Mouse (Mus musculus): ENCODE results near the gene Crebbp. TPM values are rescaled to one million over a fixed set of nuclear protein-coding genes. Genes with fewer than 3 reads are reported as not detected.
"Not testable (repeated sequence)": the region's sequence is repeated elsewhere in the genome, so short reads cannot be mapped to it uniquely, and the experiment has no call there.

Crebbp gene
- total and polyA plus RNA-seq, 3 experiments = 5.4 to 18.8 (median 14.7) TPM

DNA sequence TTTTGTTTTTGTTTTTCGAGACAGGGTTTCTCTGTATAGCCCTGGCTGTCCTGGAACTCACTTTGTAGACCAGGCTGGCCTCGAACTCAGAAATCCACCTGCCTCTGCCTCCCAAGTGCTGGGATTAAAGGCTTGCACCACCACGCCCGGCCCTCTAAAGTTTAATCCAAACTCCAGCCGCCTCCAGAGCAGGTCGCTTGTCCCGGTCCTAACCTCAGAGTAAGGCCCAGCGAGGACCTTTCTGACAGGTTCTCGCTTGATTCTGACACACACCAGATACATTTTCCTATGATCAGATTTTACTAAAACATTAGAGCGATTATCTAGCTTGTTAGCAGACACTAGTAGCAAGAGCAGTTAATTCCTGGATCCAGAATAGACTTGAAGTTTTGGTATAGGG, 135.5 kb downstream of the Crebbp start:
- Histone ChIP-seq H3K36me3 (replicated peaks in 1 of 2; ENCODE audit: control insufficient read depth in 1 of 2, insufficient read depth in 1 of 2, low read length in 1 of 2) (peaks cover 8 to 33% of the 10 kb centered on the region in 2 experiments), H3K9ac (ENCODE audit: insufficient read depth, low read depth) (peak overlapping the region; percentile 64; the same call in 1 of the 2 replicates), H3K4me3 (replicated peaks in 1 of 3; ENCODE audit: low read depth in 2 of 3, low read length in 2 of 3, poor library complexity in 1 of 3) (peak overlapping the region in 2 of 3 experiments; percentile 35 to 99), H3K4me1 (ENCODE audit: control insufficient read depth in 1 of 2, insufficient read depth in 2 of 2) (peaks cover 12 to 68% of the 10 kb centered on the region in 2 experiments), H3K79me2 (replicated peaks; ENCODE audit: control insufficient read depth, extremely low read depth, insufficient read depth, poor library complexity, severe bottlenecking) (peaks cover 38% of the 10 kb centered on the region), H3K4me2 (ENCODE audit: insufficient read depth, low read depth, poor library complexity, severe bottlenecking) (peak overlapping the region; percentile 14; the same call in 1 of the 2 replicates)
- H3K27me3 ChIP-seq (replicated peaks); H3K27ac ChIP-seq (ENCODE audit: insufficient read depth, low read depth); in situ Hi-C loops (cut with MboI; ENCODE audit: low pct_ligation_motif_present, low pct_unique_long_range_greater_than_20kb, low sequenced_read_pairs); dilution Hi-C loops (cut with MboI; ENCODE audit: extremely low pct_ligation_motif_present, extremely low pct_unique_long_range_greater_than_20kb, low sequenced_read_pairs); DNase-seq (ENCODE audit: extremely low read depth); H3K9me3 ChIP-seq (replicated peaks; ENCODE audit: low read length): not testable (repeated sequence)
- TF ChIP-seq POLR2AphosphoS2 (IDR thresholded peaks at IDR 0.05; ENCODE audit: low read depth, low read length) = 0 out of 2 replicates have a peak, but pooled peaks have one; percentile 5

DNA sequence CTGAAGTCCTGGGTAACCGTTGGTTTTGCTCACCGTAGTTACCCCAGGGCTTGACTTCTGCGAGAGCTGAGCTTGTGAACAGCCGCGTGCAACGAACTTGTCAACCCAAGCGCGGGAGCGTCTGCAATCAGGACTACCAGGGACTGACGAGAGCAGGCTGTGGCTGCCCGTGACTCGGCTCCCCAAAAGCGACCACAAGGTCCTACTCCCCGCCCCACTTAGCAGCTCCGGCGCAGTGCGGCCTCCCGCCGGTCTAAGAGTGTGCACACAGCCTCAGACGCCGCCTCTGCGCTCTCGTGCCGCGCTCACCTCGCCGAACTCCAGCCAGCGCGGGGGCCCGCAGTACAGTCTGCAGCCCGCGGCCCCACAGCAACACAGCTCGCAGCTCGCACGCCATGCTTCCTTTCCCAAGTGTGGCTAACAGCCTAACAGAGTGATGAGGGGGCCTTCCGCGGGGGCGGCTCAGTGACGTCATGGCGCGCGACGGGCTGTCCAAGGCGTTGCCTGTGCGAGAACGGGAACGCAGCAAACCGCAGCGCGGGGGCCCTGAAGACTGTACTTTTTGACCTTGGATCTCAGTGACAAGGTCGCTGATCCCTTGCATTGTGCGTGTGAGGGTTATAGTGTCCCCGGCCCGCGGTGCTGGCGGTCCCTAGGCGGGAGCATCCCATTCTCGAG, 136.3 kb downstream of the Crebbp start, which contains the start of gene Trap1:
Trap1 (minus strand) TSS at position 444 of the 678 bp plus-strand sequence.
- Histone ChIP-seq H3K4me2 (ENCODE audit: insufficient read depth, low read depth, poor library complexity, severe bottlenecking) (peak within 1 kb of the TSS; percentile 91), H3K79me2 (replicated peaks; ENCODE audit: control insufficient read depth, extremely low read depth, insufficient read depth, poor library complexity, severe bottlenecking) (peaks cover 44% of the 10 kb centered on the region), H3K9ac (ENCODE audit: insufficient read depth, low read depth) (peak within 1 kb of the TSS; percentile 64), H3K36me3 (replicated peaks in 1 of 2; ENCODE audit: control insufficient read depth in 1 of 2, insufficient read depth in 1 of 2, low read length in 1 of 2) (peaks cover 9 to 37% of the 10 kb centered on the region in 2 experiments), H3K27ac (ENCODE audit: insufficient read depth, low read depth) (peak within 1 kb of the TSS; percentile 40), H3K4me3 (replicated peaks in 1 of 3; ENCODE audit: low read depth in 2 of 3, low read length in 2 of 3, poor library complexity in 1 of 3) (peak within 1 kb of the TSS; percentile 59 to 99 (median 98)), H3K4me1 (ENCODE audit: control insufficient read depth in 1 of 2, insufficient read depth in 2 of 2) (peaks cover 12 to 68% of the 10 kb centered on the region in 2 experiments), H3K9me3 (replicated peaks; ENCODE audit: low read length) (no peaks in the 10 kb centered on the region), H3K27me3 (replicated peaks) (no peaks in the 10 kb centered on the region)
- dilution Hi-C loops (cut with MboI; ENCODE audit: extremely low pct_ligation_motif_present, extremely low pct_unique_long_range_greater_than_20kb, low sequenced_read_pairs) (no loop called here), in situ Hi-C loops (cut with MboI; ENCODE audit: low pct_ligation_motif_present, low pct_unique_long_range_greater_than_20kb, low sequenced_read_pairs) (no loop called here)
- peak; percentile 96 for DNase-seq (ENCODE audit: extremely low read depth)
- TF ChIP-seq MAX (IDR thresholded peaks at IDR 0.05; ENCODE audit: low read length) (peak; percentile 95), RAD21 (IDR thresholded peaks at IDR 0.05; ENCODE audit: low read depth, low read length) (no peak), MAFK (IDR thresholded peaks at IDR 0.05; ENCODE audit: insufficient replicate concordance, low read length) (no peak), KAT2A (IDR thresholded peaks at IDR 0.05; ENCODE audit: insufficient replicate concordance, low read length) (peak; percentile 97; the same call in 1 of the 2 replicates), ZKSCAN1 (IDR thresholded peaks at IDR 0.05; ENCODE audit: borderline replicate concordance, low read depth, low read length) (0 out of 2 replicates have a peak, but pooled peaks have one; percentile 12), MXI1 (IDR thresholded peaks at IDR 0.05; ENCODE audit: low read depth, low read length) (peak; percentile 99), SIN3A (IDR thresholded peaks at IDR 0.05; ENCODE audit: low read length) (peak; percentile 99), IRF4 (IDR thresholded peaks at IDR 0.05; ENCODE audit: low read depth, low read length) (peak; percentile 75), TBP (conservative IDR thresholded peaks at IDR 0.05; ENCODE audit: low read depth, low read length) (peak; percentile 86), POLR2AphosphoS2 (IDR thresholded peaks at IDR 0.05; ENCODE audit: low read depth, low read length) (no peak; the same call in 1 of the 2 replicates), MYC (IDR thresholded peaks at IDR 0.05; ENCODE audit: low read depth, low read length) (no peak; the same call in 1 of the 2 replicates), SMC3 (IDR thresholded peaks at IDR 0.05; ENCODE audit: low read depth, low read length) (no peak), E2F4 (IDR thresholded peaks at IDR 0.05; ENCODE audit: insufficient replicate concordance, low read depth, low read length) (no peak), NRF1 (IDR thresholded peaks at IDR 0.05; ENCODE audit: low read depth, low read length) (no peak; the same call in 1 of the 2 replicates), ETS1 (conservative IDR thresholded peaks at IDR 0.05; ENCODE audit: low read depth, low read length) (peak; percentile 42; the same call in 1 of the 2 replicates), RCOR1 (conservative IDR thresholded peaks at IDR 0.05; ENCODE audit: low read depth, low read length) (no peak), HCFC1 (IDR thresholded peaks at IDR 0.05; ENCODE audit: low read depth, low read length) (peak; percentile 97), JUND (conservative IDR thresholded peaks at IDR 0.05; ENCODE audit: low read depth, low read length) (no peak), MEF2A (IDR thresholded peaks at IDR 0.05; ENCODE audit: borderline replicate concordance, low read depth, low read length) (peak; percentile 84; the same call in 1 of the 2 replicates), UBTF (IDR thresholded peaks at IDR 0.05; ENCODE audit: low read depth, low read length) (no peak), GABPA (IDR thresholded peaks at IDR 0.05; ENCODE audit: insufficient replicate concordance, low read depth, low read length) (peak; percentile 68; the same call in 1 of the 2 replicates), NELFE (IDR thresholded peaks at IDR 0.05; ENCODE audit: low read depth, low read length) (peak; percentile 98), USF2 (conservative IDR thresholded peaks at IDR 0.05; ENCODE audit: low read depth, low read length) (no peak; the same call in 1 of the 2 replicates), MAZ (IDR thresholded peaks at IDR 0.05; ENCODE audit: low read depth, low read length) (peak; percentile 93; the same call in 1 of the 2 replicates), CHD2 (IDR thresholded peaks at IDR 0.05; ENCODE audit: low read length) (peak; percentile 83), TCF12 (IDR thresholded peaks at IDR 0.05; ENCODE audit: low read depth, low read length) (peak; percentile 99), ELF1 (IDR thresholded peaks at IDR 0.05; ENCODE audit: low read depth, low read length) (peak; percentile 87), BHLHE40 (IDR thresholded peaks at IDR 0.05; ENCODE audit: low read depth, low read length) (no peak; the same call in 1 of the 2 replicates), ZC3H11A (IDR thresholded peaks at IDR 0.05; ENCODE audit: low read depth, low read length) (no peak), POLR2A (IDR thresholded peaks at IDR 0.05; ENCODE audit: low read depth, low read length) (peak; percentile 98)

Data from CH12.LX (cell line).